Mouse (Mus musculus): ENCODE results near the gene Bcdin3d.

GRCm38 (mm10) chr15:99472972-99473371 is 1.6 kb downstream of the Bcdin3d start:
- no peak for TF ChIP-seq CTCF (IDR thresholded peaks at IDR 0.05; ENCODE audit: low read depth)
- no peak for TF ChIP-seq EP300 (optimal IDR thresholded peaks at IDR 0.05)

All from stomach, postnatal 0 days (tissue).